Comparison of ENCODE assay signal across 8 mouse cellular contexts in genomic region chr13:53109560-53110248, GRCm38 (mm10).
A peak's percentile ranks its signal among the peaks of the same experiment; 100 is the strongest.
DNase-seq lines count a peak whose midpoint lies in the region; ATAC-seq and TF ChIP-seq lines count a peak whose summit lies in the region.

No protein-coding gene starts in this region.

- H3K27me3 ChIP-seq in forebrain, embryonic 13.5 days, result no peaks in the 10 kb centered on the region
- no peaks in the 10 kb centered on the region for H3K27me3 ChIP-seq in heart, postnatal 0 days (ENCODE audit: control insufficient read depth, insufficient read depth, low read length)
- H3K27me3 ChIP-seq in liver, embryonic 12.5 days (replicated peaks), result no peaks in the 10 kb centered on the region
- no peaks in the 10 kb centered on the region for H3K27me3 ChIP-seq in neural tube, embryonic 12.5 days (replicated peaks)
- H3K27me3 ChIP-seq in stomach, embryonic 16.5 days (ENCODE audit: control insufficient read depth, insufficient read depth, low read length), result no peaks in the 10 kb centered on the region

- 0 out of 2 replicates have a peak, but pooled peaks cover 6% of the 10 kb centered on the region for H3K4me1 ChIP-seq in forebrain, embryonic 13.5 days
- H3K4me1 ChIP-seq in heart, postnatal 0 days (ENCODE audit: control insufficient read depth, insufficient read depth), result no peaks in the 10 kb centered on the region
- H3K4me1 ChIP-seq in liver, embryonic 12.5 days, result no peaks in the 10 kb centered on the region
- peaks cover 5% of the 10 kb centered on the region; the same call in 1 of the 2 replicates for H3K4me1 ChIP-seq in neural tube, embryonic 12.5 days
- H3K4me1 ChIP-seq in stomach, embryonic 16.5 days (ENCODE audit: control insufficient read depth, insufficient read depth, low read length), result no peaks in the 10 kb centered on the region

- H3K9ac ChIP-seq in forebrain, embryonic 13.5 days, result peak overlapping the region; percentile 54
- H3K9ac ChIP-seq in heart, postnatal 0 days (replicated peaks; ENCODE audit: low read depth, low read length), result no peak overlapping the region
- H3K9ac ChIP-seq in liver, embryonic 12.5 days, result no peak overlapping the region
- peak overlapping the region; percentile 30; the same call in 1 of the 2 replicates for H3K9ac ChIP-seq in neural tube, embryonic 12.5 days
- no peak overlapping the region for H3K9ac ChIP-seq in stomach, embryonic 16.5 days (ENCODE audit: low read length)

- no peaks in the 10 kb centered on the region for H3K9me3 ChIP-seq in forebrain, embryonic 13.5 days (replicated peaks)
- H3K9me3 ChIP-seq in heart, postnatal 0 days (replicated peaks; ENCODE audit: control insufficient read depth, low read length), result no peaks in the 10 kb centered on the region
- no peaks in the 10 kb centered on the region for H3K9me3 ChIP-seq in liver, embryonic 12.5 days (replicated peaks)
- no peaks in the 10 kb centered on the region for H3K9me3 ChIP-seq in neural tube, embryonic 12.5 days
- no peaks in the 10 kb centered on the region for H3K9me3 ChIP-seq in stomach, embryonic 16.5 days (replicated peaks; ENCODE audit: control insufficient read depth, low read length)

- H3K36me3 ChIP-seq in forebrain, embryonic 13.5 days (ENCODE audit: poor library complexity, severe bottlenecking), result peaks cover 11% of the 10 kb centered on the region
- peaks cover 15% of the 10 kb centered on the region for H3K36me3 ChIP-seq in heart, postnatal 0 days (replicated peaks; ENCODE audit: control insufficient read depth, insufficient read depth, low read length)
- no peaks in the 10 kb centered on the region for H3K36me3 ChIP-seq in liver, embryonic 12.5 days
- H3K36me3 ChIP-seq in neural tube, embryonic 12.5 days, result peaks cover 6% of the 10 kb centered on the region; the same call in 1 of the 2 replicates
- H3K36me3 ChIP-seq in stomach, embryonic 16.5 days (ENCODE audit: control insufficient read depth, insufficient read depth, low read length), result peaks cover 9% of the 10 kb centered on the region; the same call in 1 of the 2 replicates

- peak overlapping the region; percentile 54 for H3K4me2 ChIP-seq in forebrain, embryonic 13.5 days
- H3K4me2 ChIP-seq in heart, postnatal 0 days (ENCODE audit: low read depth, low read length), result no peak overlapping the region
- H3K4me2 ChIP-seq in liver, embryonic 12.5 days, result 0 out of 2 replicates have a peak overlapping the region, but pooled peaks have one; percentile 4
- H3K4me2 ChIP-seq in neural tube, embryonic 12.5 days (replicated peaks), result peak overlapping the region; percentile 53
- H3K4me2 ChIP-seq in stomach, embryonic 16.5 days (ENCODE audit: low read depth, low read length), result no peak overlapping the region

- WGBS in forebrain, embryonic 13.5 days, result 24% methylated on average over 17 of the region's 17 CpGs
- 26% methylated on average over 17 of the region's 17 CpGs for WGBS in heart, postnatal 0 days
- WGBS in liver, embryonic 12.5 days (ENCODE audit: insufficient replicate concordance), result 24% methylated on average over 17 of the region's 17 CpGs
- 20% methylated on average over 17 of the region's 17 CpGs for WGBS in neural tube, embryonic 12.5 days
- 28% methylated on average over 17 of the region's 17 CpGs for WGBS in stomach, embryonic 16.5 days

- peak; percentile 66 to 79 for DNase-seq in CD8-positive naive resting alpha-beta T cell, adult 2 months (ENCODE audit: low read depth in 2 of 2, low spot score in 2 of 2)
- peak; percentile 54 for DNase-seq in c-Kit-positive CD71-positive TER-119-positive erythroid progenitor cells, embryonic 14.5 days (ENCODE audit: low spot score)
- DNase-seq in heart, postnatal 0 days (ENCODE audit: low spot score), result peak; percentile 95
- DNase-seq in kidney, postnatal 25 days, result peak; percentile 92 to 96

- peak; percentile 98 for TF ChIP-seq CTCF in heart, postnatal 0 days (IDR thresholded peaks at IDR 0.05; ENCODE audit: low read depth)

- ATAC-seq in forebrain, embryonic 13.5 days, result peak; percentile 86
- ATAC-seq in heart, postnatal 0 days (ENCODE audit: insufficient read depth, low read depth), result peak; percentile 83
- peak; percentile 46 for ATAC-seq in liver, embryonic 12.5 days
- peak; percentile 86 for ATAC-seq in neural tube, embryonic 12.5 days (ENCODE audit: low FRiP score, low read depth)
- ATAC-seq in stomach, embryonic 16.5 days (ENCODE audit: insufficient read depth, low FRiP score), result peak; percentile 85

- H3K4me3 ChIP-seq in forebrain, embryonic 13.5 days, result peak overlapping the region; percentile 20
- no peak overlapping the region for H3K4me3 ChIP-seq in heart, postnatal 0 days (ENCODE audit: low read depth, low read length)
- no peak overlapping the region for H3K4me3 ChIP-seq in liver, embryonic 12.5 days
- peak overlapping the region; percentile 11; the same call in 1 of the 2 replicates for H3K4me3 ChIP-seq in neural tube, embryonic 12.5 days
- no peak overlapping the region for H3K4me3 ChIP-seq in stomach, embryonic 16.5 days (replicated peaks; ENCODE audit: low read length)

- no peak for TF ChIP-seq EP300 in heart, postnatal 0 days (IDR thresholded peaks at IDR 0.05; ENCODE audit: low read depth)

- H3K27ac ChIP-seq in forebrain, embryonic 13.5 days, result no peak overlapping the region
- no peak overlapping the region for H3K27ac ChIP-seq in heart, postnatal 0 days (ENCODE audit: low read depth)
- H3K27ac ChIP-seq in liver, embryonic 12.5 days, result no peak overlapping the region
- no peak overlapping the region for H3K27ac ChIP-seq in neural tube, embryonic 12.5 days
- H3K27ac ChIP-seq in stomach, embryonic 16.5 days (ENCODE audit: low read length), result no peak overlapping the region

Comparison
In these comparisons a context has a peak if more than half of its experiments do, and no peak if none do; other contexts are left out.
1. H3K4me2 ChIP-seq: peak in forebrain, embryonic 13.5 days (single experiment), liver, embryonic 12.5 days (single experiment) and neural tube, embryonic 12.5 days (single experiment); none in heart, postnatal 0 days (single experiment) and stomach, embryonic 16.5 days (single experiment).
2. H3K4me3 ChIP-seq: peak in forebrain, embryonic 13.5 days (single experiment) and neural tube, embryonic 12.5 days (single experiment); none in heart, postnatal 0 days (single experiment), liver, embryonic 12.5 days (single experiment) and stomach, embryonic 16.5 days (single experiment).
3. H3K9ac ChIP-seq: peak in forebrain, embryonic 13.5 days (single experiment) and neural tube, embryonic 12.5 days (single experiment); none in heart, postnatal 0 days (single experiment), liver, embryonic 12.5 days (single experiment) and stomach, embryonic 16.5 days (single experiment).
4. Peak in every context shown above with its lines, with median percentiles within 50 percentile points of each other: DNase-seq and ATAC-seq.